Mouse (Mus musculus): Measurements from ENCODE around the gene Bola2.

DNA sequence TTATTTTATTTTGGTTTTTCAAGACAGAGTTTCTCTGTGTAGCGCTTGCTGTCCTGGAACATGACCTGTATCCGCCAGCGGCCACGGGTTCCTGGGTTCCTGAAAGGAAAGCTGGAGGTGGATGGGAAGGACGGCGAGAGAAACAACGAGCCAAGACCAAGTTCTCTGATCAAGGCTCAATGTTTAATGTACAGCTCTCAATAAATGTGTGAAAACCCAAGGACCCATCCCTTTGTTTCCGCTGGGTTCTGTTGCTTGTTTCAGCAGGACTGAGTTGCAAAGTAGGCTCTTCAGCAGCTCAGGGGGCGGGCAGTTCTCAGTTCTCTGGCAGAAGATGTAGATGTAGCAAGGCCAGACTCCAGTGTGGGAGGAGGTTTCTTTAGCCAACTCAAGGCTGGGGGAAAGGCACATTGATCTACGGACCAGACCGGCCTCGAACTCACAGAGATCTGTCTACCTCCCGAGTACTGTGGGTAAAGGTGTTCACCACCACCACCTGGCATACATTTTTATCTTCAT is 46.8 kb downstream of the Bola2 start:
- TF ChIP-seq CTCF (IDR thresholded peaks at IDR 0.05; ENCODE audit: insufficient read depth, low read length), result no peak
- no peak for TF ChIP-seq POLR2A (IDR thresholded peaks at IDR 0.05; ENCODE audit: borderline replicate concordance, extremely low read depth, low read depth, low read length)

Data from lung, adult 2 months (tissue).